Mouse (Mus musculus): Measurements from ENCODE around the gene Coq8a. TPM values are rescaled to one million over a fixed set of nuclear protein-coding genes. Genes with fewer than 3 reads are reported as not detected.
A peak's percentile ranks its signal among the peaks of the same experiment; 100 is the strongest.

The Coq8a gene
- polyA plus RNA-seq, 1 experiment from 2014 or later: 3.7 TPM

- ATAC-seq (ENCODE audit: low FRiP score, low read depth): peak; percentile 100
- WGBS: 1% methylated on average over 57 of the region's 57 CpGs
- Histone ChIP-seq H3K4me1 (peaks cover 10% of the 10 kb centered on the region), H3K27ac (no peak overlapping the region), H3K27me3 (replicated peaks) (no peaks in the 10 kb centered on the region), H3K36me3 (no peaks in the 10 kb centered on the region), H3K9ac (peak overlapping the region; percentile 52; the same call in 1 of the 2 replicates), H3K9me3 (no peaks in the 10 kb centered on the region), H3K4me2 (replicated peaks) (peak overlapping the region; percentile 96), H3K4me3 (peak overlapping the region; percentile 58)
Measured at GRCm38 (mm10) chr1:180195703-180196381, 3.6 kb downstream of the Coq8a start.

GRCm38 (mm10) chr1:180194781-180195471, 4.5 kb downstream of the Coq8a start:
- peaks cover 10% of the 10 kb centered on the region for H3K4me1 ChIP-seq
- no peaks in the 10 kb centered on the region for H3K36me3 ChIP-seq
- H3K4me3 ChIP-seq: peak overlapping the region; percentile 58
- peak overlapping the region; percentile 52; the same call in 1 of the 2 replicates for H3K9ac ChIP-seq
- no peaks in the 10 kb centered on the region for H3K27me3 ChIP-seq (replicated peaks)
- H3K9me3 ChIP-seq: no peaks in the 10 kb centered on the region
- peak; percentile 30; the same call in 1 of the 2 replicates for ATAC-seq (ENCODE audit: low FRiP score, low read depth)
- WGBS: 31% methylated on average over 9 of the region's 9 CpGs
- peak overlapping the region; percentile 96 for H3K4me2 ChIP-seq (replicated peaks)
- no peak overlapping the region for H3K27ac ChIP-seq

GRCm38 (mm10) chr1:180194048-180194447, 5.4 kb downstream of the Coq8a start:
- peaks cover 10% of the 10 kb centered on the region for H3K4me1 ChIP-seq
- no peaks in the 10 kb centered on the region for H3K36me3 ChIP-seq
- H3K4me2 ChIP-seq (replicated peaks): no peak overlapping the region
- no peak overlapping the region for H3K4me3 ChIP-seq
- ATAC-seq (ENCODE audit: low FRiP score, low read depth): no peak
- WGBS: 86% methylated on average over 9 of the region's 9 CpGs
- H3K9ac ChIP-seq: no peak overlapping the region
- H3K27me3 ChIP-seq (replicated peaks): no peaks in the 10 kb centered on the region
- no peaks in the 10 kb centered on the region for H3K9me3 ChIP-seq
- no peak overlapping the region for H3K27ac ChIP-seq

GRCm38 (mm10) chr1:180193391-180193935, 5.9 kb downstream of the Coq8a start:
- Histone ChIP-seq H3K4me2 (replicated peaks) (no peak overlapping the region), H3K27me3 (replicated peaks) (no peaks in the 10 kb centered on the region), H3K9ac (no peak overlapping the region), H3K4me3 (no peak overlapping the region), H3K4me1 (peaks cover 10% of the 10 kb centered on the region), H3K27ac (no peak overlapping the region), H3K9me3 (no peaks in the 10 kb centered on the region), H3K36me3 (no peaks in the 10 kb centered on the region)
- 84% methylated on average over 8 of the region's 8 CpGs for WGBS
- no peak for ATAC-seq (ENCODE audit: low FRiP score, low read depth)

- no peak overlapping the region for H3K4me2 ChIP-seq (replicated peaks)
- WGBS: 67% methylated on average over 4 of the region's 4 CpGs
Measured at GRCm38 (mm10) chr1:180192866-180193265, 6.5 kb downstream of the Coq8a start.

GRCm38 (mm10) chr1:180191651-180192220, 7.7 kb downstream of the Coq8a start:
- Histone ChIP-seq H3K9me3 (no peaks in the 10 kb centered on the region), H3K36me3 (no peaks in the 10 kb centered on the region), H3K4me3 (no peak overlapping the region), H3K27ac (no peak overlapping the region), H3K27me3 (replicated peaks) (no peaks in the 10 kb centered on the region), H3K9ac (no peak overlapping the region), H3K4me1 (peaks cover 10% of the 10 kb centered on the region), H3K4me2 (replicated peaks) (no peak overlapping the region)
- 67% methylated on average over 7 of the region's 7 CpGs for WGBS
- ATAC-seq (ENCODE audit: low FRiP score, low read depth): no peak

More at GRCm38 (mm10) chr1:180192866-180193265, 6.5 kb downstream of the Coq8a start:
- Histone ChIP-seq H3K9ac (no peak overlapping the region), H3K36me3 (no peaks in the 10 kb centered on the region), H3K9me3 (no peaks in the 10 kb centered on the region), H3K4me1 (peaks cover 10% of the 10 kb centered on the region), H3K27me3 (replicated peaks) (no peaks in the 10 kb centered on the region), H3K27ac (no peak overlapping the region), H3K4me3 (no peak overlapping the region)
- no peak for ATAC-seq (ENCODE audit: low FRiP score, low read depth)

- ATAC-seq (ENCODE audit: low FRiP score, low read depth): no peak
- Histone ChIP-seq H3K36me3 (no peaks in the 10 kb centered on the region), H3K4me1 (peaks cover 6% of the 10 kb centered on the region), H3K27me3 (replicated peaks) (no peaks in the 10 kb centered on the region), H3K4me3 (no peak overlapping the region), H3K4me2 (replicated peaks) (no peak overlapping the region), H3K27ac (no peak overlapping the region), H3K9ac (no peak overlapping the region), H3K9me3 (no peaks in the 10 kb centered on the region)
- WGBS: 81% methylated on average over 8 of the region's 8 CpGs
Measured at GRCm38 (mm10) chr1:180191112-180191511, 8.3 kb downstream of the Coq8a start.

GRCm38 (mm10) chr1:180188951-180189350, 10.5 kb downstream of the Coq8a start:
- WGBS: 92% methylated on average over 4 of the region's 4 CpGs
- ATAC-seq (ENCODE audit: low FRiP score, low read depth): no peak
- no peaks in the 10 kb centered on the region for H3K4me1 ChIP-seq
- H3K27ac ChIP-seq: no peak overlapping the region
- no peaks in the 10 kb centered on the region for H3K27me3 ChIP-seq (replicated peaks)
- no peak overlapping the region for H3K9ac ChIP-seq
- H3K36me3 ChIP-seq: no peaks in the 10 kb centered on the region
- no peak overlapping the region for H3K4me3 ChIP-seq
- no peak overlapping the region for H3K4me2 ChIP-seq (replicated peaks)
- H3K9me3 ChIP-seq: no peaks in the 10 kb centered on the region

GRCm38 (mm10) chr1:180186371-180186770, 13.0 kb downstream of the Coq8a start:
- WGBS: 91% methylated on average over 3 of the region's 3 CpGs
- H3K9me3 ChIP-seq: no peaks in the 10 kb centered on the region
- ATAC-seq (ENCODE audit: low FRiP score, low read depth): no peak

GRCm38 (mm10) chr1:180185877-180186276, 13.5 kb downstream of the Coq8a start:
- H3K27me3 ChIP-seq (replicated peaks): no peaks in the 10 kb centered on the region
- H3K9me3 ChIP-seq: no peaks in the 10 kb centered on the region
- no peaks in the 10 kb centered on the region for H3K4me1 ChIP-seq
- no peak overlapping the region for H3K4me3 ChIP-seq
- no peak overlapping the region for H3K4me2 ChIP-seq (replicated peaks)
- 72% methylated on average over 5 of the region's 5 CpGs for WGBS
- no peak for ATAC-seq (ENCODE audit: low FRiP score, low read depth)
- H3K9ac ChIP-seq: no peak overlapping the region
- no peaks in the 10 kb centered on the region for H3K36me3 ChIP-seq
- no peak overlapping the region for H3K27ac ChIP-seq

More at GRCm38 (mm10) chr1:180186371-180186770, 13.0 kb downstream of the Coq8a start:
- H3K4me2 ChIP-seq (replicated peaks): no peak overlapping the region
- H3K27me3 ChIP-seq (replicated peaks): no peaks in the 10 kb centered on the region
- no peak overlapping the region for H3K9ac ChIP-seq
- no peak overlapping the region for H3K4me3 ChIP-seq
- H3K36me3 ChIP-seq: no peaks in the 10 kb centered on the region
- no peak overlapping the region for H3K27ac ChIP-seq
- H3K4me1 ChIP-seq: no peaks in the 10 kb centered on the region

- Histone ChIP-seq H3K4me2 (replicated peaks) (no peak overlapping the region), H3K9ac (no peak overlapping the region), H3K4me1 (no peaks in the 10 kb centered on the region), H3K36me3 (no peaks in the 10 kb centered on the region), H3K27me3 (replicated peaks) (no peaks in the 10 kb centered on the region), H3K27ac (no peak overlapping the region), H3K9me3 (no peaks in the 10 kb centered on the region), H3K4me3 (no peak overlapping the region)
- 57% methylated on average over 7 of the region's 7 CpGs for WGBS
- no peak for ATAC-seq (ENCODE audit: low FRiP score, low read depth)
Measured at GRCm38 (mm10) chr1:180184768-180185167, 14.6 kb downstream of the Coq8a start.

- no peaks in the 10 kb centered on the region for H3K27me3 ChIP-seq (replicated peaks)
- no peak overlapping the region for H3K4me2 ChIP-seq (replicated peaks)
- no peaks in the 10 kb centered on the region for H3K36me3 ChIP-seq
- H3K4me3 ChIP-seq: no peak overlapping the region
- H3K4me1 ChIP-seq: no peaks in the 10 kb centered on the region
- no peaks in the 10 kb centered on the region for H3K9me3 ChIP-seq
- WGBS: 89% methylated on average over 6 of the region's 6 CpGs
- no peak overlapping the region for H3K27ac ChIP-seq
- no peak for ATAC-seq (ENCODE audit: low FRiP score, low read depth)
- H3K9ac ChIP-seq: no peak overlapping the region
Measured at GRCm38 (mm10) chr1:180183525-180184159, 15.8 kb downstream of the Coq8a start.
